Mouse (Mus musculus) spleen, adult 18-20 months (tissue): Measurements from ENCODE around the gene Csnk2b.
"Not testable (repeated sequence)": the region's sequence is repeated elsewhere in the genome, so short reads cannot be mapped to it uniquely, and the experiment has no call there.

Experiments
- DNase-seq, 2 experiments: peaks; one replicate each; pipeline ENCODE4 v3.0.0; 2022; ENCODE audit warnings: mixed read lengths in 2 of 2

The Csnk2b gene

GRCm38 (mm10) chr17:35152121-35152520 lies 30.3 kb upstream of the Csnk2b start:
- no peak for DNase-seq

- no peak for DNase-seq
Observed at GRCm38 (mm10) chr17:35147922-35148639, 26.2 kb upstream of the Csnk2b start.

- DNase-seq = no peak
Observed at GRCm38 (mm10) chr17:35147348-35147747, 25.5 kb upstream of the Csnk2b start.

- DNase-seq = no peak
Observed at GRCm38 (mm10) chr17:35146139-35146538, 24.3 kb upstream of the Csnk2b start.

- no peak for DNase-seq
Observed at GRCm38 (mm10) chr17:35141971-35142370, 20.1 kb upstream of the Csnk2b start.

GRCm38 (mm10) chr17:35140490-35140996 lies 18.7 kb upstream of the Csnk2b start:
- DNase-seq = no peak

GRCm38 (mm10) chr17:35139269-35139668 lies 17.4 kb upstream of the Csnk2b start:
- no peak for DNase-seq

- DNase-seq = no peak
Observed at GRCm38 (mm10) chr17:35135591-35136320, 13.9 kb upstream of the Csnk2b start.

- peak; percentile 88 to 93 for DNase-seq
Observed at GRCm38 (mm10) chr17:35134801-35135590, 13.1 kb upstream of the Csnk2b start, which contains the start of gene Bag6. Gene Bag6 (plus strand): TSS chr17:35135178.

GRCm38 (mm10) chr17:35133517-35133916 lies 11.7 kb upstream of the Csnk2b start:
- no peak for DNase-seq

GRCm38 (mm10) chr17:35132174-35132560 lies 10.3 kb upstream of the Csnk2b start:
- no peak for DNase-seq

GRCm38 (mm10) chr17:35131500-35132173 lies 9.8 kb upstream of the Csnk2b start, which contains the start of gene Apom:
Gene Apom (minus strand): TSS chr17:35132050.
- DNase-seq = no peak

GRCm38 (mm10) chr17:35131038-35131437 lies 9.2 kb upstream of the Csnk2b start:
- no peak for DNase-seq

- no peak for DNase-seq
Observed at GRCm38 (mm10) chr17:35128996-35129395, 7.1 kb upstream of the Csnk2b start.

GRCm38 (mm10) chr17:35127017-35127416 lies 5.2 kb upstream of the Csnk2b start:
- DNase-seq = no peak

- DNase-seq = peak; percentile 66 to 76
Observed at GRCm38 (mm10) chr17:35126206-35126611, 4.4 kb upstream of the Csnk2b start, which contains the start of gene D17H6S53E. Gene D17H6S53E (plus strand): TSS chr17:35126373.

GRCm38 (mm10) chr17:35125578-35125977 lies 3.7 kb upstream of the Csnk2b start:
- no peak for DNase-seq

- no peak for DNase-seq
Observed at GRCm38 (mm10) chr17:35125081-35125480, 3.2 kb upstream of the Csnk2b start.

- DNase-seq = not testable (repeated sequence)
Observed at GRCm38 (mm10) chr17:35124261-35124896, 2.5 kb upstream of the Csnk2b start.

GRCm38 (mm10) chr17:35123287-35123686 lies 1.4 kb upstream of the Csnk2b start:
- not testable (repeated sequence) for DNase-seq

GRCm38 (mm10) chr17:35121143-35121799 lies 582 bp downstream of the Csnk2b start, which contains the start of gene Gpank1:
Gene Gpank1 (plus strand): TSS chr17:35121455.
- peak; percentile 95 to 96 for DNase-seq
